Mouse (Mus musculus) heart, embryonic 12.5 days (tissue): Measurements from ENCODE around the gene Mamdc4. TPM values are rescaled to one million over a fixed set of nuclear protein-coding genes. Genes with fewer than 3 reads are reported as not detected.

Experiments used
- ATAC-seq: fragments of 200-750 bp; cut with Nextera tagmentation; 2 replicates; pipeline ENCODE4 v1.8.0; 2017; ENCODE audit warnings: moderate TSS enrichment, moderate library complexity; ENCODE audit not compliant: insufficient number of reproducible peaks, low FRiP score
- H3K27ac ChIP-seq: fragments of 300-500 bp; sonication (generic); 2 replicates; pipeline ENCODE4 v1.5.1; 2016; ENCODE audit warnings: mild to moderate bottlenecking, moderate library complexity; ENCODE audit not compliant: poor library complexity, severe bottlenecking
- H3K27me3 ChIP-seq: fragments of 300-500 bp; sonication (generic); replicated peaks from 2 replicates; pipeline ENCODE4 v1.6.1; 2016; ENCODE audit warnings: mild to moderate bottlenecking, moderate library complexity
- H3K36me3 ChIP-seq: fragments of 300-500 bp; sonication (generic); 2 replicates; pipeline ENCODE4 v1.6.1; 2016; ENCODE audit warnings: mild to moderate bottlenecking, moderate library complexity
- H3K4me1 ChIP-seq: fragments of 300-500 bp; sonication (generic); replicated peaks from 2 replicates; pipeline ENCODE4 v1.6.1; 2016; ENCODE audit warnings: mild to moderate bottlenecking
- H3K4me2 ChIP-seq: fragments of 300-500 bp; sonication (generic); 2 replicates; pipeline ENCODE4 v1.6.1; 2016; ENCODE audit warnings: mild to moderate bottlenecking, moderate library complexity
- H3K4me3 ChIP-seq: fragments of 300-500 bp; sonication (generic); 2 replicates; pipeline ENCODE4 v1.5.1; 2016; ENCODE audit warnings: mild to moderate bottlenecking
- H3K9ac ChIP-seq: fragments of 300-500 bp; sonication (generic); 2 replicates; pipeline ENCODE4 v1.6.1; 2016; ENCODE audit warnings: mild to moderate bottlenecking, moderate library complexity
- H3K9me3 ChIP-seq: fragments of 300-500 bp; sonication (generic); replicated peaks from 2 replicates; pipeline ENCODE4 v1.6.1; 2016; ENCODE audit warnings: mild to moderate bottlenecking, moderate library complexity
- WGBS: fragments of 180-500 bp; shearing (Covaris S2); methylation state at CpG from one replicate; pipeline ENCODE4 v1.1.7; 2016; 5-methylcytosine and 5-hydroxymethylcytosine counted together
- polyA plus RNA-seq: library from polyadenylated mRNA; unstranded; fragments of >200 nt; fragmentation: Nextera tagmentation; extraction: Ambion mirVana; gene quantifications from 2 replicates; pipeline ENCODE4 v1.2.1, GENCODE M21; 2016

Gene Mamdc4
- 1.2 and 3.5 TPM in 2 replicates for polyA plus RNA-seq

DNA sequence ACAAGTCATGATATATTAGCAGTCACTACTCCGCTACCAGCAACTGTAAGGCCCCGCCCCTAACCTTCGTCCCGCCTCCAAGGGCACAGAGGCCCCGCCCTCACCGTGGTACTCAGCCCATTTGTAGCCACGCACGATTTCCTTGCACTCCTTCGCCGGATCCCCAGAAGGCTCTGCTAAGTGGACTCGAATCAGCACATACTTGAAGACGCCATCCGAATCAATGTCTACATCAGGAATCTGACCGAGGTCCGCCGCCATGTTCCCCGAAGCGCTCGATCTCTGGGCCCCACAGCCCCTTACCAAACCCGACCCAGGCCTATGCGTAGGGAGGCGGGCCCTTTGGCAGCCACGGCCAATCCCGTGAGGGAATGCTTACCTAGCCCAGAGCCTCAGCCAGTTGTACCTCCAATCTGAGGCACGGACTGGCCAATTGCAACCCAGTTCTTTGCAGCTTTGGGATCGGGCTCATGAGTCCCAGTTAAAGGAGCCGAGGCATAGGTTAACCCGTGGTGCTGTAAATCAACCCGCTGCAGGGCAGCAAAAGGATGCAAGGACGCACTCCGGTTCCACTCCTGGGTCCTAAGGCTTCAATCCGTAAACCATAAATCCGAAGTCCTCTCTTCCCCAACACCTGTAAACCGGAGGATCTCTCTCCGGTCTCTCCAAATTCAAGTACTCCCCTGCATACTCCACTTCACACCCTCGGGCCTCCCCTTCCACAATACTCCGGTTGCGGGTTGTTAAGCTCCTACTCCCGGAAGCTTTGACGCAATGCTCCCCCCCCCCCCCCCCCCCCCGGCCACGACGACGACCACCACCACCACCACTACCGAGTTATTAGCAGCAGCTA is at the start of gene Mamdc4, which contains the start of gene Phpt1:
Gene Mamdc4 (minus strand): TSS at position 267 of the 853 bp plus-strand sequence.
Gene Phpt1 (minus strand): TSS at position 646 of the 853 bp plus-strand sequence.
- Histone ChIP-seq H3K9ac (peak within 1 kb of the TSS; percentile 83), H3K4me1 (peaks cover 55% of the 10 kb centered on the region), H3K4me3 (peak within 1 kb of the TSS; percentile 72), H3K27ac (peak within 1 kb of the TSS; percentile 86), H3K27me3 (peaks cover 41% of the 10 kb centered on the region), H3K4me2 (peak within 1 kb of the TSS; percentile 93), H3K9me3 (no peaks in the 10 kb centered on the region), H3K36me3 (peaks cover 17% of the 10 kb centered on the region)
- ATAC-seq: peak; percentile 96
- under 1% methylated on average over 43 of the region's 45 CpGs for WGBS

DNA sequence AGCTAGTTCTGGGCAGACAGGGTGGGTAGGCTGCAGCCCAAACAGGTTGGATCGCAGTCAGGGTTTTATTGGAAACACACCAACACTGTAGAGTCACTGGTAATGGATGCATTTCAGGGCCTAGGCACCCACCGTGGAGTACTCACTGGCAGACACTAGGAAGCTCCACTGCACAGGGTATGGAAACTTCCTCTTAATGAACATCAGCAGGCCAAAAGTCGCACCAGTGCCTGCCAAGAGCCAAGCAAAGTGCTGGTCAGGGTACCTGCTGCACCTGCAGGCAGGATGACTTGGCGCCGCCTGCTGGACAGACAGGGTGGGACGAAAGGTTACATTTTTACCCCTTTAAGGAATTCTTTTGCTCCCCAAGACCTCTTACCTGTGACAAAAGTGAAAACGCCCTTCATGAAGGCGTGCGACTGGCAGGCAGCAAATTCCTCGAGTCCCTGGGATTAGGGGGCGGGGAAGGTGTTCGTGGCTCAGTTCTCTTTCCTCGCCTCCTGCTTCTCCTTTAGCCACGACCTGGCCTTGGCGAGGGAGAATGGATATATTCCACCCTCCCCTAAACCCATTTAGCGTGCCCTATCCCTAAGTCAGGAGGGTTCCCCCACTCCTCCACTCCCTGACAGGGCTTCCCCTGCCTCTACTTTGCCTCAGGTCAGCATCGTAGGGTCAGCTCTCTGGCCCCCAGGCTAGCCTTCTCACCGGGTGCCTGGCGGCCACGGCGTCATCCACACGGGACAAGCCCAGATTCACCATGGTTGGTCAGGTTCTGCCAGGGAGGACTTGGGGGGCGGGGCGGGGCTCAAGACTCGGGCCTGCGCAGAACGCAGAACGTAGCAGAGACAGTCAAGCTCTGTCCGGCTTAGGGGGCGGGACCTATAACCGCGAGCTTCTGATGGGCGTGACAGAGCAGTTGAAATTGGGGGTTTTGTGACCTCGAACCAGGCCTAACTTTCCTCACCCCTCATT is 46.9 kb upstream of the Mamdc4 start, which contains the start of gene Tmem141:
Gene Tmem141 (minus strand): TSS at position 777 of the 972 bp plus-strand sequence.
- H3K9me3 ChIP-seq: no peaks in the 10 kb centered on the region
- 0 out of 2 replicates have a peak within 1 kb of the TSS, but pooled peaks have one; percentile 17 for H3K27ac ChIP-seq
- no peaks in the 10 kb centered on the region for H3K36me3 ChIP-seq
- peak; percentile 88 for ATAC-seq
- H3K4me2 ChIP-seq: peak within 1 kb of the TSS; percentile 88
- peak within 1 kb of the TSS; percentile 69 for H3K9ac ChIP-seq
- peak within 1 kb of the TSS; percentile 55 for H3K4me3 ChIP-seq
- WGBS: 5% methylated on average over 34 of the region's 34 CpGs
- H3K4me1 ChIP-seq: peaks cover 9% of the 10 kb centered on the region; the same call in 1 of the 2 replicates
- peaks cover 42% of the 10 kb centered on the region for H3K27me3 ChIP-seq

GRCm38 (mm10) chr2:25620852-25621228 is 46.2 kb upstream of the Mamdc4 start:
- peak overlapping the region; percentile 69; the same call in 1 of the 2 replicates for H3K9ac ChIP-seq

DNA sequence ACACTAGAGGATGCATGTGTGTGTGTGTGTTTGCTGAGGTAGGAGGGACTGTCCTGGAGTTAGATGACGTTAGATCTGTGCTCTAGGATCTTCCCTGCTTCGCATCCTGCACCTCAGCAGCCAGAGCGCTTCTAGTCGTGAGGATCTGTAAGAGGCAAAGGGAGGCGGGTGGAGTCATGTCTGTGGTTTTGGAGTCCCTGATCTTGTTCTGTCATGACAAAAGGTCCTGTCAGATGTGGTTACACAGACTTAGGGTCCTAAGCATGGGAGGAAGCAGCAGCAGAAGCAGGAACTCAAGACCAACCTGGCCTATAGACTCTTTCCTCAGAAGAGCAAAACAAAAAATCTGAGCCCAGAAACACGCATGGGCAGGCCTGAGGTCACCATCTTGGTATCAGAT is 45.7 kb upstream of the Mamdc4 start:
- Histone ChIP-seq H3K27ac (no peak overlapping the region), H3K4me1 (peaks cover 12% of the 10 kb centered on the region; the same call in 1 of the 2 replicates), H3K27me3 (peaks cover 53% of the 10 kb centered on the region), H3K4me2 (no peak overlapping the region), H3K36me3 (no peaks in the 10 kb centered on the region), H3K9me3 (no peaks in the 10 kb centered on the region), H3K4me3 (no peak overlapping the region), H3K9ac (no peak overlapping the region)
- 68% methylated on average over 6 of the region's 6 CpGs for WGBS
- no peak for ATAC-seq

More at GRCm38 (mm10) chr2:25620852-25621228, 46.2 kb upstream of the Mamdc4 start:
- peaks cover 12% of the 10 kb centered on the region; the same call in 1 of the 2 replicates for H3K4me1 ChIP-seq
- no peak for ATAC-seq
- no peaks in the 10 kb centered on the region for H3K9me3 ChIP-seq
- H3K4me2 ChIP-seq: peak overlapping the region; percentile 88; the same call in 1 of the 2 replicates
- H3K27ac ChIP-seq: no peak overlapping the region
- WGBS: 79% methylated on average over 4 of the region's 4 CpGs
- H3K4me3 ChIP-seq: no peak overlapping the region
- no peaks in the 10 kb centered on the region for H3K36me3 ChIP-seq
- H3K27me3 ChIP-seq: peaks cover 49% of the 10 kb centered on the region

- ATAC-seq: no peak
- Histone ChIP-seq H3K4me2 (peak within 1 kb of the TSS; percentile 44; the same call in 1 of the 2 replicates), H3K27me3 (peaks cover 74% of the 10 kb centered on the region), H3K4me3 (peak within 1 kb of the TSS; percentile 26; the same call in 1 of the 2 replicates), H3K9me3 (no peaks in the 10 kb centered on the region), H3K27ac (no peak within 1 kb of the TSS), H3K9ac (no peak within 1 kb of the TSS), H3K4me1 (peaks cover 12% of the 10 kb centered on the region; the same call in 1 of the 2 replicates), H3K36me3 (no peaks in the 10 kb centered on the region)
- 67% methylated on average over 3 of the region's 3 CpGs for WGBS
These were observed 42.9 kb upstream of the Mamdc4 start, which contains the start of gene Ccdc183 for GRCm38 (mm10) chr2:25617578-25617977. Ccdc183 (minus strand) TSS chr2:25617678.

GRCm38 (mm10) chr2:25616398-25616797 is 41.8 kb upstream of the Mamdc4 start:
- Histone ChIP-seq H3K9me3 (no peaks in the 10 kb centered on the region), H3K4me3 (peak overlapping the region; percentile 26), H3K27me3 (peaks cover 81% of the 10 kb centered on the region), H3K27ac (no peak overlapping the region), H3K4me2 (peak overlapping the region; percentile 44), H3K9ac (no peak overlapping the region), H3K4me1 (peaks cover 8% of the 10 kb centered on the region; the same call in 1 of the 2 replicates), H3K36me3 (no peaks in the 10 kb centered on the region)
- WGBS: 18% methylated on average over 22 of the region's 22 CpGs
- ATAC-seq: no peak; the same call in 1 of the 2 replicates

DNA sequence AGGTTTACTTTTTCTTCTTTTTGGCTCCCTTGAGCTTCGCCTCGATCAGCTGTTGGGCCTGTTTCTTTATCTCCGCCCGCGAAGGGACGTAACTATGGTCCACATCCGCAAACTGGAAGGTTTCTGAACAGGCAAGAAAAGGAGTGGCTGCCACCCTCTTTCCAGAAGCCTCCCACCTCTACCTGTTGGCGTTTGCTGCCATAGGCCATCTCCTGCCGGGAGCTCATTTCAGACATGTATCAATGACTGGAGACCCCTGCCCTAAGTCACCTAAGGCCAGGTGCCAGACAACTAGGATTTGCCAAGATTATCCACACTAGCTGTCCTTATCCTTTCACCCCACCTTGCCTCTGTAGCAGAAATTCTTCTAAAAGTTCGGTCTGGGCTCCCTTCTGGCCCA is 34.0 kb upstream of the Mamdc4 start:
- H3K4me3 ChIP-seq: peak overlapping the region; percentile 84
- no peak for ATAC-seq
- H3K9me3 ChIP-seq: no peaks in the 10 kb centered on the region
- no peak overlapping the region for H3K9ac ChIP-seq
- WGBS: 58% methylated on average over 10 of the region's 10 CpGs
- no peak overlapping the region for H3K27ac ChIP-seq
- H3K4me1 ChIP-seq: peaks cover 18% of the 10 kb centered on the region
- peak overlapping the region; percentile 62 for H3K4me2 ChIP-seq
- no peaks in the 10 kb centered on the region for H3K36me3 ChIP-seq
- peaks cover 34% of the 10 kb centered on the region for H3K27me3 ChIP-seq

GRCm38 (mm10) chr2:25607761-25608622 is 33.3 kb upstream of the Mamdc4 start, which contains the start of gene Rabl6:
Rabl6 (minus strand) TSS chr2:25608521.
- H3K4me3 ChIP-seq: peak within 1 kb of the TSS; percentile 84
- WGBS: 0% methylated on average over 80 of the region's 80 CpGs
- no peaks in the 10 kb centered on the region for H3K9me3 ChIP-seq
- 0 out of 2 replicates have a peak, but pooled peaks cover 4% of the 10 kb centered on the region for H3K36me3 ChIP-seq
- H3K9ac ChIP-seq: peak within 1 kb of the TSS; percentile 97
- peak within 1 kb of the TSS; percentile 62 for H3K4me2 ChIP-seq
- peaks cover 28% of the 10 kb centered on the region for H3K27me3 ChIP-seq
- peaks cover 18% of the 10 kb centered on the region for H3K4me1 ChIP-seq
- peak; percentile 87 for ATAC-seq
- peak within 1 kb of the TSS; percentile 93 for H3K27ac ChIP-seq

DNA sequence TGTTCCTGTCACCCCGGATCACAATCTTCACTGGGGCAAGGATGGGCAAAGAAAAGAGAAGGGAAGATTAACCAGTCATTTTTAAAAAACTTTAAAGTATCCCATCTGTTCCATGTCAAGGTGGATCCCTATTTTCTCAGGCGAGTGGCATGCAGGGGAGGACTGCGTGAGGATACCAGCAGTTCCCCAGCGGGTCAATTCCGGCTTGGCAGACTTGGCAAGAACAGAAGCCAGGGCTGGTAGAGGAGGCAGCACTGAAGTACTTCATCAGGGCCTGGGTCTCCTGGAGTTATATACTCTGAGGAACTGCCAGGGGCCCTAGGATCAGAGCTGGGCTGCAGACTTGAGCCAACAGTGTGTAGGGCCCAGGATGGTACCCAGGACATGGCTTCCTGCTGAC is 27.9 kb upstream of the Mamdc4 start:
- no peak overlapping the region for H3K9ac ChIP-seq
- no peak overlapping the region for H3K4me3 ChIP-seq
- H3K9me3 ChIP-seq: no peaks in the 10 kb centered on the region
- peaks cover 32% of the 10 kb centered on the region for H3K4me1 ChIP-seq
- H3K27me3 ChIP-seq: no peaks in the 10 kb centered on the region
- no peak overlapping the region for H3K4me2 ChIP-seq
- 92% methylated on average over 5 of the region's 5 CpGs for WGBS
- no peak for ATAC-seq
- H3K36me3 ChIP-seq: peaks cover 58% of the 10 kb centered on the region
- no peak overlapping the region for H3K27ac ChIP-seq

DNA sequence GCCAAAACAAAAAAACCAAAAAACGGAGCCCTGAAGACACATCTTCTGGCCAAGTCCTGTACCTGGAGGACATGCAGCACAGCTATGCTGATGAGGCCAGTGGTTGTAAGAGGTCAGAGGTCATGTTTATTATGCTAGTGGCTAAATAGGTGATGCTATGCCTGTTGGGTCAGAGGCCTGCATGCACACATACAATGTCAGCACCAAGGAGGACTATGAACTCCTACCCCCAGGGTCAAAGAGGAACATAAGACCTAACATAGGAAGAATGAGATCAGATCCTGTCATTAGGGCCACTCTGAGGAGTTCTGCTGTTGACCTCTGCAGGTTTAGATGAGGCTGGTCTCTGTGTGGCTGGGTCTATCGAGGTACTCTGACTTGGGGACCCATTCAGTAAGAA is 25.4 kb upstream of the Mamdc4 start:
- H3K9me3 ChIP-seq: no peaks in the 10 kb centered on the region
- WGBS: 93% methylated on average over 2 of the region's 2 CpGs
- no peak overlapping the region for H3K27ac ChIP-seq
- no peaks in the 10 kb centered on the region for H3K27me3 ChIP-seq
- peaks cover 18% of the 10 kb centered on the region for H3K4me1 ChIP-seq
- no peak overlapping the region for H3K9ac ChIP-seq
- H3K36me3 ChIP-seq: peaks cover 83% of the 10 kb centered on the region
- ATAC-seq: no peak
- no peak overlapping the region for H3K4me2 ChIP-seq
- H3K4me3 ChIP-seq: no peak overlapping the region
